Mouse (Mus musculus) adrenal gland, adult 2 months (tissue): Measurements from ENCODE around the gene S100a9. TPM values are rescaled to one million over a fixed set of nuclear protein-coding genes. Genes with fewer than 3 reads are reported as not detected.

Experiments used
- polyA plus RNA-seq: library from polyadenylated mRNA; depleted of rRNA; stranded (reverse); fragments of >200 nt; gene quantifications from 2 replicates; pipeline ENCODE4 v1.2.3, GENCODE M21; 2012; rRNA removed
- total RNA-seq, 2 experiments: library from RNA; stranded (reverse); gene quantifications; 2 replicates each; pipeline ENCODE4 v1.2.3; 2021

The S100a9 gene
- total and polyA plus RNA-seq, 3 experiments, result 2.7 to 3.9 TPM; not detected in 1

Other genes with a start within 250 kb of the S100a9 start
- 100 to 1,000 TPM; 193 to 290 TPM for gene Npr1, start 229.9 kb downstream of the S100a9 start, total RNA-seq
- 367 and 435 TPM in 2 replicates for gene Npr1, start 229.9 kb downstream of the S100a9 start, polyA plus RNA-seq
- gene Ilf2, start 219.6 kb downstream of the S100a9 start, total RNA-seq, result 10 to 100 TPM; 52.3 to 54.4 TPM
- 8.6 and 10.2 TPM in 2 replicates for gene Ilf2, start 219.6 kb downstream of the S100a9 start, polyA plus RNA-seq
- 10 to 100 TPM; 72.1 to 73.8 TPM for gene Snapin, start 204.7 kb downstream of the S100a9 start, total RNA-seq
- 23.8 and 32.5 TPM in 2 replicates for gene Snapin, start 204.7 kb downstream of the S100a9 start, polyA plus RNA-seq
- gene Chtop, start 186.2 kb downstream of the S100a9 start, total RNA-seq, result 100 to 1,000 TPM; 105 to 110 TPM
- gene Chtop, start 186.2 kb downstream of the S100a9 start, polyA plus RNA-seq, result 34.5 and 37.2 TPM in 2 replicates
- 100 to 1,000 TPM; 199 to 282 TPM for gene S100a1, start 181.3 kb downstream of the S100a9 start, total RNA-seq
- 81.4 and 98.2 TPM in 2 replicates for gene S100a1, start 181.3 kb downstream of the S100a9 start, polyA plus RNA-seq
- 10 to 100 TPM; 28.5 to 51.2 TPM for gene S100a13, start 181.3 kb downstream of the S100a9 start, total RNA-seq
- 19.7 and 26.7 TPM in 2 replicates for gene S100a13, start 181.3 kb downstream of the S100a9 start, polyA plus RNA-seq
- gene S100a14, start 168.9 kb downstream of the S100a9 start, total RNA-seq, result under 1 TPM in 1 of 2 experiments, not detected in 1; 0.31 TPM
- not detected in 2 replicates for gene S100a14, start 168.9 kb downstream of the S100a9 start, polyA plus RNA-seq
- gene S100a16, start 158.5 kb downstream of the S100a9 start, total RNA-seq, result 10 to 100 TPM; 63.5 to 70.4 TPM
- gene S100a16, start 158.5 kb downstream of the S100a9 start, polyA plus RNA-seq, result 84.6 and 86.1 TPM in 2 replicates
- under 1 TPM in 1 of 2 experiments, not detected in 1; 0.66 TPM for gene S100a3, start 135.1 kb downstream of the S100a9 start, total RNA-seq
- 0.46 TPM in 1 of 2 replicates, not detected in the other for gene S100a3, start 135.1 kb downstream of the S100a9 start, polyA plus RNA-seq
- not detected for gene S100a2, start 105.5 kb downstream of the S100a9 start, total RNA-seq
- gene S100a2, start 105.5 kb downstream of the S100a9 start, polyA plus RNA-seq, result not detected in 2 replicates
- not detected for gene Gm42674, start 93.8 kb downstream of the S100a9 start, total RNA-seq
- not detected in 2 replicates for gene Gm42674, start 93.8 kb downstream of the S100a9 start, polyA plus RNA-seq
- 10 to 100 TPM in 1 of 2 experiments, 1 to 10 TPM in 1; 3.1 to 20.7 TPM for gene S100a4, start 92.0 kb downstream of the S100a9 start, total RNA-seq
- 0.88 and 1.0 TPM in 2 replicates for gene S100a4, start 92.0 kb downstream of the S100a9 start, polyA plus RNA-seq
- gene S100a5, start 87.2 kb downstream of the S100a9 start, total RNA-seq, result not detected
- not detected in 2 replicates for gene S100a5, start 87.2 kb downstream of the S100a9 start, polyA plus RNA-seq
- gene S100a6, start 82.8 kb downstream of the S100a9 start, total RNA-seq, result 100 to 1,000 TPM in 1 of 2 experiments, 10 to 100 TPM in 1; 29.3 to 101 TPM
- gene S100a6, start 82.8 kb downstream of the S100a9 start, polyA plus RNA-seq, result 43.4 and 55.2 TPM in 2 replicates
- under 1 TPM; 0.43 to 0.45 TPM for gene S100a7a, start 41.7 kb downstream of the S100a9 start, total RNA-seq
- 0.12 and 0.21 TPM in 2 replicates for gene S100a7a, start 41.7 kb downstream of the S100a9 start, polyA plus RNA-seq
- gene S100a8, start 26.7 kb downstream of the S100a9 start, total RNA-seq, result 1 to 10 TPM; 3.2 to 3.6 TPM
- not detected in 2 replicates for gene S100a8, start 26.7 kb downstream of the S100a9 start, polyA plus RNA-seq
- not detected for gene Pglyrp4, start 31.2 kb upstream of the S100a9 start, total RNA-seq
- not detected in 2 replicates for gene Pglyrp4, start 31.2 kb upstream of the S100a9 start, polyA plus RNA-seq
- not detected for gene Gm5849, start 82.2 kb upstream of the S100a9 start, total RNA-seq
- gene Gm5849, start 82.2 kb upstream of the S100a9 start, polyA plus RNA-seq, result not detected in 2 replicates